Mouse (Mus musculus) right cerebral cortex, postnatal 36 days (tissue): ENCODE measurements around the gene Col17a1.

Experiments used
- DNase-seq, 2 experiments: peaks; one replicate each; pipeline ENCODE4 v3.0.0; 2022; ENCODE audit warnings: low spot score in 2 of 2, mixed read lengths in 1 of 2

The Col17a1 gene

GRCm38 (mm10) chr19:47691994-47692393, at the start of gene Col17a1:
Col17a1 (minus strand) TSS chr19:47692094.
- no peak for DNase-seq

DNA sequence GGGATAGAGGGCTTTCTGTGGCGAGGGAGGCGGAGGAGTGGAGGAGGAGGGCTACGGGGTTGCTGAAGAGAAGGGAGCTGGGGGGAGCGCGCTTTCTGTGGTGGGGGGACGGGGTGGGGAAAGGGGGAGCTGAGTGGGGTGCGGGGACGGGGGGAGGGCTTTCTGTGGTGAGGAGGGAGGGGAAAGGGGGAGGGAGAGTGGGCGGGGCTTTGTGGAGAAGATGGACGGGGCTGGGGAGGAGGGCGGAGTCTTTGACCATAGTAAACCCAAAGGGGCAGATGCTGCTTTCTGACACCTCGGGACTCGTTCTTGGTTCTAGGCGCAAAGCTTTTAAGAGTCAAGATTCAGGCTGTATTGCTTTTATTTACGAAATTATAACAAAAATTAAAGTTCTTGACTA, 40.0 kb upstream of the Col17a1 start:
- DNase-seq, result peak; percentile 24 to 29

DNA sequence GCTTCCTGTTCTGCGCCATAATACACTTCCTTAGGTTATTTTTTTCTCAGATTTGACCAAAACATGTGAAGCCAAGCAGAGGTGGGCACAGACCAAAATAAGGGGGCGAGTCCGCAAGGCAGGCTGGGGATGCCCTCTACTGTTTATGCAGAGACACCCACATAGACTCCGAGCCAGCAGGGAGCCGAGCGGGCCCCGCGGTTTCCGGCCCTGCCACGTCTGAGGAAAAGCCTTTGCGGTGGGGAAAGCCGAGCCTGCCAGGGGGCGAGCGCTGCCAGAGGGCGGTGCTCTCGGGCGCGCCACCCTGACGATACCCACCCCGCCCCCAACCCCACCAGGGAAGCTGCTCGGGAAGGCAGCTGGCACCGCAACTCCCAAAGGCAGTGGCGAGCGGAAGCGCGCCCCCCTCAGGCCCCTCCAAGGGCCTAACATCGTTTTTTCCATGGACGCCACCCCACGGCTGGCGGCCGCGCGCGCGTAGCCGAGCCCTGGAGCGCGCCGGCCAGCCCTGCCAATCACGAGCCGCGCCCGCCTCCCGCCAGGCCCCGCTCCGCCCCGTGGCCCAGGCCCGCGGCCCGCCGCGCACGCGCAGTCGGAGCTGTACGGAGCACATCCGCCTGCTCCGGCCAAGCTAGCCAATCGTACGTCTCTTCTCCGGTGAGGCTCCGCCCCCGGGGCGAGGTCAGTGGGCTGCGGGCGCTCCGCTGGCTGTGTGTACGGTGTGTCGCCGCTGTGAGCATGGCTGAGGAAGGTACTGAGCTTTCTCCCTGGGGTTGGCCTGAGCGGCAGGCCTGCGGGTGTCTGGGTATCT, 39.4 kb upstream of the Col17a1 start, which contains the start of gene Sfr1:
Gene Sfr1 (plus strand): TSS at position 612 of the 811 bp plus-strand sequence.
- peak; percentile 99 for DNase-seq

- DNase-seq, result peak; percentile 64 to 78
Observed at GRCm38 (mm10) chr19:47730691-47731070, 38.8 kb upstream of the Col17a1 start.

GRCm38 (mm10) chr19:47725643-47726140, 33.8 kb upstream of the Col17a1 start:
- DNase-seq, result no peak

GRCm38 (mm10) chr19:47724903-47725302, 33.0 kb upstream of the Col17a1 start:
- DNase-seq, result no peak

DNA sequence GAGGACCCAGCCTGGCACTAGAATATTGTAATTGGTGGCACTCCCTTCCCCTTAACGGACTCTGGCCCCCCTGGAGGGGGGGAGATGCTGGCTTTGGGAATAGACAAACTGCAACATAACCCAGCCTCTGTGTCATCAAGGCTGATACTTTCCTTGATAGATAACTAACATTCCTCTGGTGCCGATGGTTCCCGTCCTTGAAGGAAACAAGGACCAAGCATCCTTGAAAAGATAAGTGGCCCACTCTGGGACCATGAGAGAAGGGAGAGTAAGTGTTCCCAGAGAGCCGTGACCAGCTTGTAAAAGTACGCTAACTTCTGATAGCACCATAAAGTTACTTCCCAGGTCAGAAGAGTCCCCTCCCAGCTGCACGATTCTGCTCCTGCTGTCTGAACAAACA, 30.6 kb upstream of the Col17a1 start:
- no peak for DNase-seq

- no peak for DNase-seq
Observed at GRCm38 (mm10) chr19:47719147-47719546, 27.3 kb upstream of the Col17a1 start.

DNA sequence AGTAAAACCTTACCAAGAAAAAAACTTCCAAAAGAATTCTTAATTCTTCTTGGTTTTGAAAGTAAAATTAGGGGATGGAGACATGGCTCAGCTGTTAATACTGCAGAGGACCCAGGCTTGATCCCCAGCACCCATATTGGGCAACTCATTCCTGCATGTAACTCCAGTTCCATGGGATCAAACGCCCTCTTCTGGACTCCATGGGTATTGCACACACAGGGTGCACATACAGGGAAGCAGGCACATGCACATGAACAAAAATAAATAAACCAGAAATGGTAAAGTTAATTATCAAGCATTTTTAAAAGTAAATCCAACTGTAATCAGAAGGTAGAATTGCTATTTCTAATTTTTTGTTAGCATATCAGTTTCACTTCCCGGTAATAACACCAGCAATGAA, 24.2 kb upstream of the Col17a1 start:
- no peak for DNase-seq

GRCm38 (mm10) chr19:47713457-47713856, 21.6 kb upstream of the Col17a1 start:
- DNase-seq, result no peak

DNA sequence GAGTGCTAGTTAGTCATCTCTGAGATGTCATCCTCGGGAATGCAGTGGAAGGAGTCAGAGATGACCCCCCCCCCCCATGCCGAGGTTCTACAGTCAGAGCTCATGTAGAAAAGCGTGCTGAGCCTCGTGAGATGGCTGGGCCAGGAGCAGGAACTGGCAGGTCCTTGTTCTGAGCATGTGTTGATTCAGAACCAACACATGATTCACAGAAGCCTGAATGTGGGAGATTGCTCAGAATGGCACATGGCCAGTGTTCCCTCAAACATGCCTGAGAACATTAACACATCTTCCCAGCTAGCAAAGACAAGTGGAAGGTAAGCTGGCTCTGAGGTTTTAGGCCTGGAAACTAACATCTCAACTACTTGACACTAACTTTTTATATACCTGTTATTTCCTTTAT, 18.5 kb upstream of the Col17a1 start:
- DNase-seq, result peak; percentile 30 to 34

GRCm38 (mm10) chr19:47705772-47706309, 13.9 kb upstream of the Col17a1 start:
- DNase-seq, result no peak

DNA sequence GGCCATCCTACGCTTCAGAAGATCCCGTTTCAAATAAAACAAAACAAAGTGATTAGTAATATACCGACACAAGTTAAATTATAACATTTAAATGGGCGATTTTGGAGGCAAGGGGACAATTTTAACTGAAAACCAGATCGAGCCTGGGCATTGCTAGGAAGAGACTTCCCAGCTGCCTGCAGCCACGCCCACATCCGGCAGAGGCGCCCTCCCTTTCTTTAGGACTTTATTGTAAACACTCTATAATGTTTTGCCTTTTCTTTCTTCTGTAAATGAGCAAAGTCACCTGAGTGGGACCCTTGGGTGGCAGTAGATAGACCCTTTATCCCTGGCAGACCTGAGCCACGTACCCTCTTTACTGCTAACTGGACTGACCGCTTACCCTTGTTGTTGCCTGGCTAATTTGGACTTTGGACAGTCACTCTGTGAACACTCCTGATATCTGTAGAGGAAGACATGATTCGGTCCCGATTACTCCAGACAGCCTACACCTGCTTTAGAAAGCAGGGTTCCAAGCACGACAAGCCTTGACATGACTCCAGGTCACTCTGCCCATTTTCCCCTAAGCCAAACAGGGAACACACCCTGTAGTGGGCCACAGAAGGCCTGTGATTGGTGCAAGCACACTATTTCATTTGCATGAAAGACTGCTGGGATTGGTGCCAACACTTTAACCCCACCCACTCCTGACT, 13.3 kb upstream of the Col17a1 start:
- DNase-seq, result no peak

DNA sequence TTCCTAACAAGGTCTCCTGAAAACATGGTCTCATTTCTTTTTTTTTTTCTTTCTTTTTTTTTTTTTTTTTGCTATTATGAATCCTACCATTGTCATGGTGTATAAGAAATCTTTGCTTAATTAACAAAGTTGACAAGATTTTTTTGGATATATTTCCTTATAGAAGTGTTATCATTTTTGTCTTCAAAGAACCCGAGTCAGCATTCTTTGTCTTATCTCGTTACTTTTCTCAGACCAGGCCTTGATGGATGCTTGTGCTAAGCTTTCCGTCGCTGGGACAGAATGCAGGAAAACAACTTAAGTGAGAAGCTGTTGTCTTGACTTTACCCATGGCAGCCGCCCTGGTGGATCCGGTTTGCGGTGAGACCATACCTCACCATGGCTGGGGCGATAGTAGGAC, 8.6 kb upstream of the Col17a1 start:
- DNase-seq, result no peak

DNA sequence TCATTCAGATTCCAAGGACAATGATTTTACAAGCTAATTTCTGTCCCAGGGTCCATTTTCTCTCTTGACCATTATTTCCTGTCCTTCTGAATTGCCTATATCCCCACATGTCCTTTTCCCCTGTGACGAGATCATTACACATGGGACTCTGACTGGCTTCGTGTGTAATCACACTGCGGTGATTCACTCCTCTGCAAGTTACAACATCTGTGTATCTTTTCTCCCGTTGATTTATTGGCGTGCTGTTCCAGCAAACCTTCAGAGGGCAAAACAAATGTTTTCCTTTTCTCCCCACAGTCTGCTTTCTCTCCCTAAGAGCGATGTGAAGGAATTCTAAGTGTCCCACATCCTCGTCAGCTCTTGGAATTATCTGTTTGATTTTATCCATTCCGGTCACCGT, 7.8 kb upstream of the Col17a1 start:
- DNase-seq, result no peak

DNA sequence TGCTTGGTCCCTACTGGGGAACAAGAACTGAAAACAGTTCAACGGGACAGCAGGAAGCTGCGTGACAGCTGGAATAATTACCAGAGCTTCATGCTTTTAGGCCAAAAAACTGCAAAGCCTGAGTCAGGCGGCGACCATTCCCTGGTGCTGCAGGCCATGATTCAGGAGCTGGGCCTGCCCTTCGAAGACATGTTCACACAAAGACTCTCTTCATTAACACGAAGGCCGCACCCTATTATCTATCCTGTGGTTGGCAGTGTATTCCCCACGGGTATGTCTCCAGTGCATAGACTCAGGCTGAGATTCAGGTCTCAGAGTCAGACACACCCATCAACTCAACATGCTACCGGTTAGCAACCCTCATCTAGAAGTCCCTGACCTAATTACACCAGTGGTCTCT, 6.4 kb upstream of the Col17a1 start:
- DNase-seq, result no peak

DNA sequence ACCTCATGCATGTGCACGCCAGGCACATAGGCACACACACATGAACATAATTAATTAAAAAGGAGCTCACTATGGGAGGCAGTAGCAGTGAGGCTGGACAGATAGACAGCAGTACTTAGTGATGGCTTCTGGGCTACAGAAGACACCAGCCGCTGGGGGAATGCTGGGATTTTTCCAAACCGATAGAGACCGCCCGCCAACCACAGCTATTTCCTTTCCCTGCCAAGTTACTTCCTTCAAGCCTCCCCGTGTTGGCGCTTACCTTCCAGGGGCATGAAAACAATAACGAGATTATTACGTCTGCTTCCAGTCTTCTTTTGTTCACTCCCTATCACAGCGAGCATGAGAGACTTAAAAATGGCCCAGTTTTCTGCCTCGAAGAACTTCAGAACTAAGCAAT, 5.2 kb upstream of the Col17a1 start:
- DNase-seq, result no peak

DNA sequence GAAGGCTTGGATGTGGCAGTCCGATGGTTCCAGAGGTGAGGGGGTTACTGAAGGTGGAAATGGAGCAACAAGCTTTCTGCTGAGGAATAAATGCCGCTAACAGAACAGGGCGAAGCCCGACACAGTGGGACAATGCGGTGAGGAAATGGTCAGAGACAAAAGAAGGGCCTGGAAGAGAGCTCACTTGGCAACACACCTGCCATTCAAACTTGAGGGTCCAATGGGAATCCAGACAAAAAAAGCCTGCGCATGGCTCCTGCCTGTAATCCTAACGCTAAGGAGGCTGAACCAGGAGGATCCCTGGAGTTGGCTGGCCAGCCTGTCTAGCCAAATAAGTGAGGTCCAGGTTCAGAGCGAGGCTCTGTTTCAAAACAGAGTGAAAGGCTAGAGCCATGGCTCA, 4.5 kb upstream of the Col17a1 start:
- no peak for DNase-seq

GRCm38 (mm10) chr19:47695725-47696124, 3.8 kb upstream of the Col17a1 start:
- DNase-seq, result no peak

GRCm38 (mm10) chr19:47689592-47689991, 2.3 kb downstream of the Col17a1 start:
- no peak for DNase-seq

GRCm38 (mm10) chr19:47678675-47679074, 13.2 kb downstream of the Col17a1 start:
- peak; percentile 65 to 73 for DNase-seq

- no peak for DNase-seq
Observed at GRCm38 (mm10) chr19:47674419-47674818, 17.5 kb downstream of the Col17a1 start.

DNA sequence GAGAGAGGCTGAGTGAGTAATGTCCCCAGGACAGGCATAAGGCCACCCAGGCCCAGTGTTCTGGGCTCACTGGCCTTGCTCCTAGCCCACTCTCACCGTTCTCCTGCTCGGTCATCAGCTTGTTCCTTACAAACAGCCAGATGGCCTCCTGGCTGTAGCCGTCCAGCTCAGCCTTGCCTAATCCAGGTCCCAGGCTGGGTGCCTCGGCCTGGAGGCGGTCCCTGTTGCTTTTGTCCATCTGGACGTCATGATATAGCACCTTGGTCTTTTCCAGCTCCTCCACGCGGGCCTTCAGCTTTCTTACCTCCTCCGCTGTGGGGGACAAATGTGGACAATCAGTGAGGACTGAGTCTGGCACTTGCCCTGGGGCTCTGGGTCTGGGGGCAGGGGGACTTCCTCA, 23.5 kb downstream of the Col17a1 start:
- no peak for DNase-seq
